Mouse (Mus musculus): Measurements from ENCODE around the gene Preb.
A peak's percentile ranks its signal among the peaks of the same experiment; 100 is the strongest.

The Preb gene

GRCm38 (mm10) chr5:30919831-30920614 is 40.1 kb downstream of the Preb start:
- DNase-seq: no peak

GRCm38 (mm10) chr5:30918691-30919090 is 41.5 kb downstream of the Preb start:
- DNase-seq: no peak

GRCm38 (mm10) chr5:30917891-30918670 is 42.1 kb downstream of the Preb start:
- DNase-seq: no peak

- DNase-seq: no peak
These were observed 42.8 kb downstream of the Preb start for GRCm38 (mm10) chr5:30917348-30917747.

- no peak for DNase-seq
These were observed 43.3 kb downstream of the Preb start for GRCm38 (mm10) chr5:30916841-30917240.

GRCm38 (mm10) chr5:30915974-30916433 is 44.2 kb downstream of the Preb start:
- DNase-seq: peak; percentile 96

GRCm38 (mm10) chr5:30915456-30915855 is 44.7 kb downstream of the Preb start:
- no peak for DNase-seq

- no peak for DNase-seq
These were observed 45.3 kb downstream of the Preb start for GRCm38 (mm10) chr5:30914849-30915248.

- no peak for DNase-seq
These were observed 46.0 kb downstream of the Preb start for GRCm38 (mm10) chr5:30914101-30914635.

- DNase-seq: peak; percentile 91
These were observed 46.9 kb downstream of the Preb start, which contains the start of gene Emilin1 for GRCm38 (mm10) chr5:30913060-30913841. Gene Emilin1 (plus strand): TSS chr5:30913402.

- DNase-seq: peak; percentile 66
These were observed 48.0 kb downstream of the Preb start for GRCm38 (mm10) chr5:30912156-30912555.

GRCm38 (mm10) chr5:30910481-30910880 is 49.7 kb downstream of the Preb start:
- no peak for DNase-seq

- no peak for DNase-seq
These were observed 50.3 kb downstream of the Preb start for GRCm38 (mm10) chr5:30909863-30910262.

- DNase-seq: no peak
These were observed 50.9 kb downstream of the Preb start for GRCm38 (mm10) chr5:30909300-30909659.

GRCm38 (mm10) chr5:30908426-30909299 is 51.5 kb downstream of the Preb start:
- peak; percentile 60 for DNase-seq

- DNase-seq: peak; percentile 98
These were observed 52.6 kb downstream of the Preb start, which contains the start of gene Ost4 for GRCm38 (mm10) chr5:30907413-30908059. Gene Ost4 (minus strand): TSS chr5:30907788.

- DNase-seq: no peak
These were observed 58.3 kb downstream of the Preb start for GRCm38 (mm10) chr5:30901860-30902259.

Data from lung, postnatal 10 days (tissue).